Mouse (Mus musculus) hindbrain, embryonic 13.5 days (tissue): ENCODE results near the gene Tnfsf10. TPM values are rescaled to one million over a fixed set of nuclear protein-coding genes. Genes with fewer than 3 reads are reported as not detected.

Experiments
- ATAC-seq: fragments of 200-750 bp; cut with Nextera tagmentation; 2 replicates; pipeline ENCODE4 v1.8.0; 2017; ENCODE audit warnings: moderate TSS enrichment; ENCODE audit not compliant: low FRiP score
- H3K27ac ChIP-seq: fragments of 300-500 bp; sonication (generic); 2 replicates; pipeline ENCODE4 v1.5.1; 2015; ENCODE audit warnings: inconsistent platforms, mild to moderate bottlenecking, moderate library complexity
- H3K27me3 ChIP-seq: fragments of 300-500 bp; sonication (generic); 2 replicates; pipeline ENCODE4 v1.6.1; 2015; ENCODE audit warnings: mild to moderate bottlenecking, inconsistent platforms
- H3K36me3 ChIP-seq: fragments of 300-500 bp; sonication (generic); 2 replicates; pipeline ENCODE4 v1.6.1; 2015; ENCODE audit warnings: mild to moderate bottlenecking, inconsistent platforms
- H3K4me1 ChIP-seq: fragments of 300-500 bp; sonication (generic); replicated peaks from 2 replicates; pipeline ENCODE4 v1.6.1; 2015; ENCODE audit warnings: inconsistent platforms
- H3K4me2 ChIP-seq: fragments of 300-500 bp; sonication (generic); 2 replicates; pipeline ENCODE4 v1.6.1; 2015; ENCODE audit warnings: inconsistent platforms, mild to moderate bottlenecking, moderate library complexity
- H3K4me3 ChIP-seq: fragments of 300-500 bp; sonication (generic); 2 replicates; pipeline ENCODE4 v1.5.1; 2015; ENCODE audit warnings: mild to moderate bottlenecking, inconsistent platforms
- H3K9ac ChIP-seq: fragments of 300-500 bp; sonication (generic); 2 replicates; pipeline ENCODE4 v1.6.1; 2015; ENCODE audit warnings: mild to moderate bottlenecking, inconsistent platforms
- H3K9me3 ChIP-seq: fragments of 300-500 bp; sonication (generic); 2 replicates; pipeline ENCODE4 v1.6.1; 2016; ENCODE audit warnings: inconsistent platforms
- WGBS: fragments of 180-500 bp; shearing (Covaris S2); methylation state at CpG from one replicate; pipeline ENCODE4 v1.1.7; 2015; 5-methylcytosine and 5-hydroxymethylcytosine counted together
- polyA plus RNA-seq: library from polyadenylated mRNA; unstranded; fragments of >200 nt; fragmentation: Nextera tagmentation; extraction: Ambion mirVana; gene quantifications from 2 replicates; pipeline ENCODE4 v1.2.1, GENCODE M21; 2015

The Tnfsf10 gene
- polyA plus RNA-seq, 1 experiment from 2014 or later, result 0.23 TPM

DNA sequence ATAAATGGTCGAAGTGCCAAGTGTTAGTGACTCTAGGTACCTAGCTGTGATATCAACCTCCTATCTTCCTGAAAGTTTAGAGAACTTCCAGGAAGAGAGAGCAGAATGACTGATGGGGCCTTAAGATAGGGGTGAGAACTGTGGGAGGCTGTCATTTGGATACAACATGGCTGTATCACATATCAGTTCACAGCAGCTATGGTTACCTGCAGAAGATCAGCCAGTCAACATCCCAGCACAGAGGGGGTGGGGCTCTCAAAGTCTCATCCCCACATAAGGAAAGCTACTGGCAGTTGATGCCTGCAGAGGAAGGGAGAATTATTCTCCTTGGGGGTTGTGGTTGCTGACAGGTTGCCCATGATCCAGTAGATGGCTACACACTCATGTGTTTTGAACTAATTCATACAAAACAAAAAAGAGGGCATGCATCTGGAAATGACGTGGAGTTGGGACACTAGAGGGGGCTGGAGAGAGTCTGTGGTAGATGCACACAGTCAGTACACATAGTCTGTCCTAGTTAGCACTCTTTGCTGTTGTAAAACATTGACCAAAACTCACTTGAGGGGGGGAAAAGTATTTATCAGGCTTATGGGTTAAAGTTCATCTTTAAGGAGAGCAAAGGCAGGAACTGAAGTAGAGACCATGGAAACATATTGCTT lies 2.2 kb upstream of the Tnfsf10 start:
- no peak for ATAC-seq
- Histone ChIP-seq H3K9me3 (no peaks in the 10 kb centered on the region), H3K4me3 (no peak overlapping the region), H3K27me3 (no peaks in the 10 kb centered on the region), H3K4me1 (no peaks in the 10 kb centered on the region), H3K27ac (no peak overlapping the region), H3K36me3 (no peaks in the 10 kb centered on the region), H3K4me2 (no peak overlapping the region), H3K9ac (no peak overlapping the region)
- WGBS, result 78% methylated on average over 2 of the region's 2 CpGs

DNA sequence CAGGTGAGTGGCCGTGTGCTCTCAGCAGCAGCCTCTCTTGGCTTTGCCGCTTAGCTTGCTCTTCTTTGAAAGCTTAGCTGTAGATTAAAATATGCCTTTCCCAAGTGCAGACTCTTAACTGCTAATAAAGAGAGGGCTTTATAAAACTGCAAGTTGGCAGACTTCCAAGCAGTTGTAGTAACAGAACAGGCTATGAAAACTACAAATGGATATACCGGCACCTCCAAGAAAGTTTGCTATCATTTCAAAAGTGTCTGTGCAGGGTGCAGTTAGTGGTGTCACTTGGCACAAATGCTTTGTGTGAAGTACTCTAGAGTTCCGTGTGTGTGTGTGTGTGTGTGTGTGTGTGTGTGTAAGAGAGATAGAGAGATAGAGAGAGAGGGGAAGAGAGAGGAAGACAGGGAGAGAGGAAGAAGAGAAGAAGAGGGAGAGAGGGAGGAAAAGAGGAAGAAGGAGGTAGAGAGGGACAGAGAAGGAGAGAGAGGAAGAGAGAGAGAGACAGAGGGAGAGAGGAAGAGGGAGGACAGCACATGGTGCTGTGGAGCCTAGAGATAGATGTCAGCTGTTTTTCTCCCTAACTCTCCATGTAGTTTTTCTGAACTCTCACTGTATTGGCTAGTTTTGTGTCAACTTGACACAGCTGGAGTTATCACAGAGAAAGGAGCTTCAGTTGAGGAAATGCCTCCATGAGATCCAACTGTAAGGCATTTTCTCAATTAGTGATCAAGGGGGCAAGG lies 628 bp downstream of the Tnfsf10 start:
- no peaks in the 10 kb centered on the region for H3K36me3 ChIP-seq
- no peaks in the 10 kb centered on the region for H3K9me3 ChIP-seq
- no peaks in the 10 kb centered on the region for H3K4me1 ChIP-seq
- 77% methylated on average over 4 of the region's 4 CpGs for WGBS
- no peak overlapping the region for H3K4me2 ChIP-seq
- no peak for ATAC-seq
- no peak overlapping the region for H3K9ac ChIP-seq
- H3K27ac ChIP-seq, result no peak overlapping the region
- no peak overlapping the region for H3K4me3 ChIP-seq
- no peaks in the 10 kb centered on the region for H3K27me3 ChIP-seq

DNA sequence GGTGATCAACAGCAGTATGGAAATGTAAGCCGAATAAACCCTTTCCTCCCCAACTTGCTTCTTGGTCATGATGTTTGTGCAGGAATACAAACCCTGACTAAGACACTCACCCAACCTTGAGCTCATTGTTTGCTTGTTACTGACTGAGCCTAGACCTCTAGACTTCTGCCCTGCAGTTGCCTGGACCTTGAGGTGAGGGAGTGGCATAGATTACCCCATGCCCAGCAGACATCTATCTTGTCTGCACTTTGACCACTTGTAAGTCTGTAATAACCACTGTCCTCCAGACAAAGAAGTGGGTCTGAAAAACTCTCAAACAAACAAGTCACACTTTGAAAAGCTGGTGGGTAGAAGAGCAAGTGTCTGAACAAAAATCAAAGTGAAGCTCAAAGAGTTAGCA lies 2.8 kb downstream of the Tnfsf10 start:
- Histone ChIP-seq H3K9me3 (no peaks in the 10 kb centered on the region), H3K27ac (no peak overlapping the region), H3K4me3 (no peak overlapping the region), H3K27me3 (no peaks in the 10 kb centered on the region), H3K4me2 (no peak overlapping the region), H3K4me1 (no peaks in the 10 kb centered on the region), H3K36me3 (no peaks in the 10 kb centered on the region), H3K9ac (no peak overlapping the region)
- ATAC-seq, result no peak
- WGBS, result 100% methylated on average over 1 of the region's 1 CpGs

DNA sequence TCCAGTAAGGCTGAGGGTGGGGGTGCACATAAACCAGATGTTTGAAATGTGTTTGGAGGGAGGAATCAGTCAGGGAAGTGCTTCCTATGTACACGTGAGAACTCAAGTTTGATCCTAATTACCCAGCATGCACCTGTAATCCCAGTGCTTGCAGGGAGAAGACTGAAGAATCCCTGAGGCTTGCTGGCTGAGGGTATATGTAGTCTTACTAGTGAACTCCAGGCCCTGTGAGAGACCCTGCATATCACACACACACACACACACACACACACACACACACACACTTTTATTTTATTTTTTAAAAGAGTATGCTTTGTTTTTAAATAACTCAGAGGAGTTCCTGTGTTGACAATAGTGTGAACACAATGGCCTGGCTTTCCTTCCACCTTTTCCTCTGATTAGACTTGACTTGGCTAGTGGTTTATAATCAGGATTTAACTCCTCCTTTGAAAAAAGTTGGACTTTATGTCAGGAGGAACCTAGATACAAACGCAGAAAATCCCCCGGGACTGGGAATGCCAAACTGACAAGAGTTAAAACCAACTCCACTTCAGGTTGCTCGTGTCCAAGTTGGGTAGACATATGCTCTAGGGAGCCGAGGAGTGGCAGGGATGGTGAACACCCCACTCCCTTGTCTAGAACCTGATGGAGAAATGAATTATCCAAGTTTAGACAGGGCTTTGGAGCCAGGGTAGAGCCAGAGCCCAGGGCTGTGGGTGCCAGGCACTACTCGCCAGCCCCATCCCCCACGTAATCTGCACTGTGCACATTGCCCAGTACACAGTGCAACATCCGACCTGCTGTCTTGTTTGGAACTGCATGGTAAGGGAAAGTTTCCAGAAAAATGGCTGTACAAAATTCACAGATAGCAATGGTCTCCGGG lies 4.0 kb downstream of the Tnfsf10 start:
- no peak for ATAC-seq
- Histone ChIP-seq H3K27ac (no peak overlapping the region), H3K36me3 (no peaks in the 10 kb centered on the region), H3K9me3 (no peaks in the 10 kb centered on the region), H3K9ac (no peak overlapping the region), H3K27me3 (no peaks in the 10 kb centered on the region), H3K4me2 (no peak overlapping the region), H3K4me1 (no peaks in the 10 kb centered on the region), H3K4me3 (no peak overlapping the region)
- 78% methylated on average over 9 of the region's 9 CpGs for WGBS

DNA sequence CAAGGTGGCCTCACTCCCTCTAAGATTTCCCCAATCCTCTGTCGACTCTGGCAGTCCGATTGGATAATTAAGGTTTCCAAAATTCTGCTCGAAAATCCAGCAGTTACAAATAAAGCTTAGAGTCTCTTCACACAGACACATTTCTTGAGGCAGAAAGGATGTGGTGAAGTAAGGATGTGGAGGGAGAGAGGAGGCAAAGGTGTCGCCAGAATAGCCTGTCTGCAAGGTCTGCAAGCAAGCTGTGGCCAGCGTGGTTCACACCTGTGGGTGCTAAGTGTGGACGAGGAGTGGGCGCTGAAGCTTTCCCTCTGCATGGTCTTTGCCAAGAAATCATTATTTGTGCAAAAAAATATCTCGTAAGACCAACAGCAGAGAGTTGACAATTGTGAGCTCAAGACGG lies 5.8 kb downstream of the Tnfsf10 start:
- Histone ChIP-seq H3K9ac (no peak overlapping the region), H3K4me1 (no peaks in the 10 kb centered on the region), H3K4me3 (no peak overlapping the region), H3K4me2 (no peak overlapping the region), H3K27me3 (no peaks in the 10 kb centered on the region), H3K36me3 (no peaks in the 10 kb centered on the region), H3K27ac (no peak overlapping the region), H3K9me3 (no peaks in the 10 kb centered on the region)
- no peak for ATAC-seq
- 93% methylated on average over 9 of the region's 9 CpGs for WGBS

DNA sequence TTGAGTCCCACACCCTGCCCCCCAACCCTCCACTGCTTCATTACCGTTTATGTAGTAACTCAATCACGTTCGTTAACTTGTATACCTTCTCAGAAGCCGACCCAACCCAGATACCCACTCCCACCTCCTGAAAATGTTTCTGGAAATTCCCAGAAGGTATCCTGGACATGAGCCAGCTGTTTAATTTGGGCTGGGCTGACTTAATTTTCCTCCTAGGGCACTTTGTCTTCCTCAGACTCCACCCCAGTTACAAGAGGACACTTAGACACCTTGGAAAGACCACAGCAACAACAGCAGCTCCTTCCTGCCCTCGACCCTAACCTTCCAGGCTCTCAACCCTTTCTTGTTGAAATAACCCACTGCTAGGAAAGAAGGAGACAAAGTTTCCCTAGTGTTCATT lies 6.7 kb downstream of the Tnfsf10 start:
- no peak overlapping the region for H3K4me2 ChIP-seq
- ATAC-seq, result no peak
- 81% methylated on average over 5 of the region's 5 CpGs for WGBS
- H3K27me3 ChIP-seq, result no peaks in the 10 kb centered on the region
- H3K36me3 ChIP-seq, result no peaks in the 10 kb centered on the region
- H3K4me1 ChIP-seq, result no peaks in the 10 kb centered on the region
- no peak overlapping the region for H3K9ac ChIP-seq
- no peak overlapping the region for H3K4me3 ChIP-seq
- no peaks in the 10 kb centered on the region for H3K9me3 ChIP-seq
- no peak overlapping the region for H3K27ac ChIP-seq

DNA sequence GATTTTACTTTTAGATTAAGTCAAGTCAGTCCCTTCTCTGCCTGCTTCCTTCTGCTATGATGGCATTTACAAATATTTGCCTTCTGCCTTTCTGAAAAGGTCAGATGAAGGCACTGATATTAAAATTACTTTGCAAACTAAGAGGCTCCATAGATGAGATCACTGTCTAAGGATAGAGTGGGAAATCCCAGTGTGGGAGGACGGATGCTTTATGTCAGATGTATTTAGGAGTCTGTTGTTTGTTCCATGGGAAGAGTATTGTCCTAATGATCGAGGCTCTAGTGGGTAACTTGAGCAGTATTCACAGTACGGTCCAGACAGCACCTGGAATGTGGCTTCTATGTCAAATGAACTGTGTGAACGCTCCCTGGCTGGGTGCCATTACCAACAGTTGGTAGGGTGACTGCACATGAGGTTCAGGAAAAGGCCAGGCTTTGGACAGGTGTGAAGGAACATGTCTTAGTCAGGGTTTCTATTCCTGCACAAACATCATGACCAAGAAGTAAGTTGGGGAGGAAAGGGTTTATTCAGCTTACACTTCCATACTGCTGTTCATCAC lies 9.9 kb downstream of the Tnfsf10 start:
- ATAC-seq, result no peak
- H3K4me2 ChIP-seq, result no peak overlapping the region
- H3K4me3 ChIP-seq, result no peak overlapping the region
- no peaks in the 10 kb centered on the region for H3K4me1 ChIP-seq
- no peaks in the 10 kb centered on the region for H3K36me3 ChIP-seq
- no peak overlapping the region for H3K9ac ChIP-seq
- H3K27me3 ChIP-seq, result no peaks in the 10 kb centered on the region
- H3K27ac ChIP-seq, result no peak overlapping the region
- WGBS, result 69% methylated on average over 4 of the region's 4 CpGs
- H3K9me3 ChIP-seq, result no peaks in the 10 kb centered on the region

DNA sequence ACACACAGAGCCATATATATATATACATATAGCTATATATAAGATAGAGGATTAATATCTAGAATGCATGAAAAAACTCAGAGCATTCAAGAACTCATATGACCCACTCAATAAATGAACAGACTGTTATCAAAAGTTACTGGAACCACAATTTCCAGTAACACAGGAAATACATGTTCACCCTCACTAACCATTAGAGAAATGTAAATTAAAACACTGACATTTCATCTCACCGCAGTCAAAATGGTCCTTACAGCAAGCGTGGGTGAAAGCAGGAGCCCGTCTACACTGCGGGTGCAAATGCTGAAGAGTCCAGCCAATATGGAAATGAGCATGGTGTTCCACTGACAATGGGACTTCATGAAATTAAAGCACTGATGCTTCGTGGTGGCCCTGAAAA lies 13.9 kb downstream of the Tnfsf10 start:
- ATAC-seq, result no peak
- 89% methylated on average over 5 of the region's 5 CpGs for WGBS

DNA sequence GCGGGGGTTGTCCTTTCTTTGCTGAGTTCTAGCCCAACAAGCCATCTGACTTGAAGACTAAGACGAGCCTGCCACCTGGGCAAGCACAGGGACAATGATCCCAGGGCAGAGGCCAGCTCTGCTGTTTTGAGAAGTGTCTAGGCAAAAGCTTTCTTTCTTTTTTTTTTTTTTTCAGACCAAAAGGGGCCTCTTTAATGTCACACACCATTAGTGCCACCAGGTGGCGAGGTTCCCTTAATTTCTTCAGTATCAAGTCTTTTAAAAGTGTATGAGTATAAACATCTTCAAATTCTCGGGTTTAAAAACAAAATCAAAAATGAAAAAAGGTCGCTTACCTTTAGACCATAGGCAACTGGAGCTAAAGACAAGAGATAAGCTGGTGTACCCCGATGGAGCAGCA lies 21.6 kb downstream of the Tnfsf10 start:
- Histone ChIP-seq H3K4me2 (no peak overlapping the region), H3K9ac (no peak overlapping the region), H3K9me3 (no peaks in the 10 kb centered on the region), H3K27me3 (no peaks in the 10 kb centered on the region), H3K4me3 (no peak overlapping the region), H3K27ac (no peak overlapping the region), H3K36me3 (no peaks in the 10 kb centered on the region), H3K4me1 (no peaks in the 10 kb centered on the region)
- no peak for ATAC-seq
- WGBS, result 31% methylated on average over 6 of the region's 6 CpGs

More for the DNA sequence above, 13.9 kb downstream of the Tnfsf10 start:
- no peaks in the 10 kb centered on the region for H3K4me1 ChIP-seq
- H3K36me3 ChIP-seq, result no peaks in the 10 kb centered on the region
- no peaks in the 10 kb centered on the region for H3K27me3 ChIP-seq
- H3K9ac ChIP-seq, result no peak overlapping the region
- no peak overlapping the region for H3K27ac ChIP-seq
- H3K9me3 ChIP-seq, result no peaks in the 10 kb centered on the region
- no peak overlapping the region for H3K4me3 ChIP-seq
- H3K4me2 ChIP-seq, result no peak overlapping the region

DNA sequence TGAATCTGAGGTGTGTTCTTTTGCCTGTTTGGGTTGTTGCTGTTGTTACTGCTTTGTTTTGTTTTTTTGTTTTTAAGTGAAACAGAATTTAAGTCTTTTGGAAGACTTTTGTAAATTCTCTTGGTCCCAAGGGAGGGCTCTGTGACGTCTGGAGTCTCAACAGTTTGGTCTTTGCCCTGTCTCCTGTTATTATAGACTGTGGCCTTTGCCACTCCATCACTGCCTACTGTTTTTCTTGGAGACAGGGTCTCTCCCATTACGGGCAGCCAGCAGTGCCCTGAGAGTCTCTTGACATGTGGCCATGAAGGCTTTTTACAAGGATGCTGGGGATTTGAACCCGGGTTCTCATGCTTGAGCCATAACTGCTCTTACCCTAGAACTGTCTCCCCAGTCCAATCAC lies 22.1 kb downstream of the Tnfsf10 start:
- Histone ChIP-seq H3K4me2 (no peak overlapping the region), H3K9me3 (no peaks in the 10 kb centered on the region), H3K27ac (no peak overlapping the region), H3K27me3 (no peaks in the 10 kb centered on the region), H3K4me3 (no peak overlapping the region), H3K36me3 (no peaks in the 10 kb centered on the region), H3K4me1 (no peaks in the 10 kb centered on the region), H3K9ac (no peak overlapping the region)
- no peak for ATAC-seq
- 67% methylated on average over 3 of the region's 3 CpGs for WGBS

DNA sequence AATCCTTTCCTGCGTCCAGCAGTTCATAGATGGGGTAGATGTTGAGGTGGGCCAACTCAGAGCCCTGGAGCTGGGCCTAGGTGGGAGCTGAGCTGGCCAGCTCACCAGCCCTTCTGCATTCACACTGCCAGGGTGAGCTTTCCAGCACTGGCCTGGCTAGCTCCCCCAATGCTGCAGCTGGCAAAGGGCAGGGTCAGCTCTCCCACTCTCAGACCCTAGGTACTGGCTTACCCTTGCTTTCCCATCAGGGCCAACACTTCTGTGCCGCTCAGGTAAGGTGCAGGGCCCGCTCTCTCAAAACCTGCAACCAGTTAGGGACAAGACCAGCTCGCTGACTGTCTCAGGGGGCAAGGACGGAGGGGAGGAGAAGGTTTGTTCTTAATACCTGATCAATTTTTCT lies 23.9 kb downstream of the Tnfsf10 start:
- WGBS, result 98% methylated on average over 5 of the region's 5 CpGs
- Histone ChIP-seq H3K27ac (no peak overlapping the region), H3K4me1 (no peaks in the 10 kb centered on the region), H3K9ac (no peak overlapping the region), H3K9me3 (no peaks in the 10 kb centered on the region), H3K4me2 (no peak overlapping the region), H3K36me3 (no peaks in the 10 kb centered on the region), H3K4me3 (no peak overlapping the region), H3K27me3 (no peaks in the 10 kb centered on the region)
- ATAC-seq, result no peak

DNA sequence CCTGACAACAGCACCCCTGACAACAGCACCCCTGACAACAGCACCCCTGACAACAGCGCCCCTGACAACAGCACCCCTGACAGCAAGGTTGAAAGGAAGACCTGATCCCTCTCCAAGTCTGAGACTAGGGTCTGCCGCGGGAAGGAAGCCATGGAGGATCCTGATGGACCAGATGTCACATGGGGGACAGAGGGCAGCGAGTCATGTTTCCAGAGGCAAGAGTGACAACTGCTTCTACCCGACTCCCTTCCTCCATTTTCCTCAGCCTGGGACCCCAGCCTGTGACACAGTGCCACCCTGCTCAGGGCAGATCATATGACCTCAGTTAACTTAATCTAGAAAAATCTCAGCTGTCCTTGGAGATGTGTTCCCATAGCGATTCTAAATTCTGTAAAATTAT lies 25.6 kb downstream of the Tnfsf10 start:
- H3K4me3 ChIP-seq, result no peak overlapping the region
- H3K9me3 ChIP-seq, result no peaks in the 10 kb centered on the region
- H3K4me1 ChIP-seq, result no peaks in the 10 kb centered on the region
- H3K4me2 ChIP-seq, result no peak overlapping the region
- H3K36me3 ChIP-seq, result no peaks in the 10 kb centered on the region
- H3K27me3 ChIP-seq, result no peaks in the 10 kb centered on the region
- H3K9ac ChIP-seq, result no peak overlapping the region
- 0 out of 2 replicates have a peak, but pooled peaks have one; percentile 68 for ATAC-seq
- WGBS, result 39% methylated on average over 6 of the region's 6 CpGs
- H3K27ac ChIP-seq, result no peak overlapping the region
